Comparison of ENCODE assay signal across 34 mouse cellular contexts in the genomic region with DNA sequence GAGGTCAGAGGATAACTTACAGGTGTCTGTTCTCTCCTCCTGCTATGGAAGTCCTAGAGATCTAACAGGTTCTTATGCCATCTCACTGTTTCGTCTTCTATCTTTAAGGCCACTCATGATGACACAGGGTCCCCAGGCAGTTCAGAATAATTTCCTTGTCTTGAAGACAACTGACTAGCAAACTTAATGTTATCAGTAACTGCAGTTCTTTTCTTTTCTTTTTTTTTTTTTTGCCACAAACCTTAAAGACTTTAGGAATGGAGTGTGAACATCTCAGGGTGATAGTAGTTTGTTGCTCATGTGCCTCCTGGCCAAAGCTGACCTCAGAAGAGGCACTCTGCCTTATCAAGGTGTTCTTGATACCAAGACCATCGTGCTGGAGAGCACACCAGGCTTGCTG. TPM values are rescaled to one million over a fixed set of nuclear protein-coding genes. Genes with fewer than 3 reads are reported as not detected.
A peak's percentile ranks its signal among the peaks of the same experiment; 100 is the strongest.
DNase-seq lines count a peak whose midpoint lies in the region; ATAC-seq and TF ChIP-seq lines count a peak whose summit lies in the region.
"Had no signal": no experiment of that assay in that cellular context is flagged by ENCODE, and none has a peak within 500 bp of the region (broad histone marks: within the 10 kb centered on the region; RNA-seq: fewer than 3 reads in every experiment).

No protein-coding gene starts in this region.

- TF ChIP-seq RAD21 in MEL (IDR thresholded peaks at IDR 0.05; ENCODE audit: low read depth, low read length), result no peak

- H3K4me1 ChIP-seq in G1E (ENCODE audit: insufficient read depth, low read depth, low read length), result peaks cover 37% of the 10 kb centered on the region
- H3K4me1 ChIP-seq in MEL (ENCODE audit: control insufficient read depth in 1 of 2, insufficient read depth in 2 of 2, low read length in 2 of 2), result peaks cover 2 to 14% of the 10 kb centered on the region in 2 experiments; a peak in 3 of 4 replicates
- H3K4me1 ChIP-seq in embryonic facial prominence, embryonic 10.5 days, result peaks cover 34% of the 10 kb centered on the region
- no peaks in the 10 kb centered on the region for H3K4me1 ChIP-seq in hindbrain, embryonic 16.5 days (ENCODE audit: control insufficient read depth, insufficient read depth, low read depth, low read length)
- H3K4me1 ChIP-seq in hindbrain, embryonic 13.5 days (replicated peaks), result no peaks in the 10 kb centered on the region; the same call in 1 of the 2 replicates

- no peak overlapping the region for H3K9ac ChIP-seq in MEL (ENCODE audit: control insufficient read depth, low read depth, low read length, poor library complexity, severe bottlenecking)
- no peak overlapping the region for H3K9ac ChIP-seq in hindbrain, embryonic 16.5 days (ENCODE audit: low read depth, low read length)
- H3K9ac ChIP-seq in hindbrain, embryonic 13.5 days, result no peak overlapping the region
- H3K9ac ChIP-seq: forebrain, embryonic 13.5 days; heart, embryonic 12.5 days; heart, embryonic 15.5 days; hindbrain, embryonic 14.5 days had no signal

- no peaks in the 10 kb centered on the region for H3K79me2 ChIP-seq in MEL (ENCODE audit: control insufficient read depth, insufficient read depth, low read length, poor library complexity)

- TF ChIP-seq POLR2A in MEL (IDR thresholded peaks at IDR 0.05; ENCODE audit: control insufficient read depth in 1 of 2, insufficient read depth in 1 of 2, low read depth in 1 of 2, low read length in 2 of 2, poor library complexity in 1 of 2), result no peak

- no peak for DNase-seq in G1E (ENCODE audit: low spot score)
- peak; percentile 71 for DNase-seq in MEL (ENCODE audit: low read depth, low spot score)
- DNase-seq in embryonic facial prominence, embryonic 10.5 days (ENCODE audit: low spot score), result no peak
- DNase-seq in kidney, adult 11 months, result no peak
- DNase-seq: adrenal gland, adult 2 months; adrenal gland, postnatal 14 days; cerebellum, adult 11 months; cerebellum, adult 2 months; cerebellum, adult 9-11 months; cerebellum, postnatal 25 days; embryo, embryonic 11 days; gastrocnemius, postnatal 10 days; gastrocnemius, postnatal 36 days; heart, adult 2 months; heart, postnatal 10 days; heart, postnatal 36 days had no signal

- 75% methylated on average over 2 of the region's 2 CpGs for WGBS in embryonic facial prominence, embryonic 10.5 days
- 73% methylated on average over 2 of the region's 2 CpGs for WGBS in hindbrain, embryonic 16.5 days
- 73% methylated on average over 2 of the region's 2 CpGs for WGBS in hindbrain, embryonic 13.5 days

- H3K27me3 ChIP-seq in G1E (ENCODE audit: insufficient read depth, low read length), result peaks cover 4% of the 10 kb centered on the region; the same call in 1 of the 2 replicates
- H3K27me3 ChIP-seq in MEL (ENCODE audit: control insufficient read depth in 1 of 2, insufficient read depth in 2 of 2, low read length in 2 of 2), result no peaks in the 10 kb centered on the region
- 0 out of 2 replicates have a peak, but pooled peaks cover 4% of the 10 kb centered on the region for H3K27me3 ChIP-seq in embryonic facial prominence, embryonic 10.5 days (replicated peaks; ENCODE audit: low read depth, poor library complexity, severe bottlenecking)
- no peaks in the 10 kb centered on the region for H3K27me3 ChIP-seq in hindbrain, embryonic 16.5 days (replicated peaks; ENCODE audit: control insufficient read depth, insufficient read depth, low read length)
- no peaks in the 10 kb centered on the region for H3K27me3 ChIP-seq in hindbrain, embryonic 13.5 days
- H3K27me3 ChIP-seq: forebrain, embryonic 13.5 days; heart, embryonic 12.5 days; heart, embryonic 15.5 days had no signal

- peak; percentile 59 to 61 for TF ChIP-seq EP300 in MEL (IDR thresholded peaks at IDR 0.05; ENCODE audit: low read depth in 1 of 2, low read length in 2 of 2)

- no peak for TF ChIP-seq CTCF in G1E (IDR thresholded peaks at IDR 0.05; ENCODE audit: low read depth, low read length)
- TF ChIP-seq CTCF in MEL (IDR thresholded peaks at IDR 0.05 in 2 of 3, conservative IDR thresholded peaks at IDR 0.05 in 1 of 3; ENCODE audit: control insufficient read depth in 1 of 3, insufficient read depth in 1 of 3, low read depth in 2 of 3, low read length in 3 of 3, poor library complexity in 1 of 3, severe bottlenecking in 1 of 3), result no peak

- H3K9me3 ChIP-seq in G1E (replicated peaks) (no peaks in the 10 kb centered on the region), MEL (replicated peaks; ENCODE audit: insufficient read depth, low read length) (no peaks in the 10 kb centered on the region)
- H3K9me3 ChIP-seq in embryonic facial prominence, embryonic 10.5 days, result no peaks in the 10 kb centered on the region
- no peaks in the 10 kb centered on the region for H3K9me3 ChIP-seq in hindbrain, embryonic 16.5 days (ENCODE audit: control insufficient read depth, low read length)
- H3K9me3 ChIP-seq in hindbrain, embryonic 13.5 days, result no peaks in the 10 kb centered on the region
- H3K9me3 ChIP-seq: forebrain, embryonic 10.5 days; forebrain, embryonic 13.5 days; heart, embryonic 12.5 days; heart, embryonic 15.5 days; hindbrain, embryonic 10.5 days had no signal

- H3K36me3 ChIP-seq in G1E (replicated peaks), result peaks cover 27% of the 10 kb centered on the region
- H3K36me3 ChIP-seq in MEL (ENCODE audit: control insufficient read depth in 1 of 2, insufficient read depth in 2 of 2, low read length in 2 of 2), result peaks cover 0 to 6% of the 10 kb centered on the region in 2 experiments; a peak in 2 of 4 replicates
- no peaks in the 10 kb centered on the region for H3K36me3 ChIP-seq in embryonic facial prominence, embryonic 10.5 days (replicated peaks)
- H3K36me3 ChIP-seq in hindbrain, embryonic 16.5 days (ENCODE audit: control insufficient read depth, insufficient read depth, low read length), result no peaks in the 10 kb centered on the region
- H3K36me3 ChIP-seq in hindbrain, embryonic 13.5 days, result no peaks in the 10 kb centered on the region
- H3K36me3 ChIP-seq: forebrain, embryonic 10.5 days; heart, embryonic 12.5 days; heart, embryonic 15.5 days; hindbrain, embryonic 10.5 days had no signal

- H3K4me2 ChIP-seq in hindbrain, embryonic 16.5 days (ENCODE audit: low read length), result no peak overlapping the region
- H3K4me2 ChIP-seq in hindbrain, embryonic 13.5 days, result no peak overlapping the region
- H3K4me2 ChIP-seq: forebrain, embryonic 13.5 days; heart, embryonic 15.5 days; hindbrain, embryonic 14.5 days had no signal

- H3K4me3 ChIP-seq in G1E (ENCODE audit: low read depth, low read length) (no peak overlapping the region), MEL (ENCODE audit: control insufficient read depth in 1 of 2, insufficient read depth in 1 of 2, low read depth in 2 of 2, low read length in 2 of 2) (no peak overlapping the region)
- no peak overlapping the region for H3K4me3 ChIP-seq in embryonic facial prominence, embryonic 10.5 days
- H3K4me3 ChIP-seq in hindbrain, embryonic 16.5 days (ENCODE audit: low read length), result no peak overlapping the region
- H3K4me3 ChIP-seq in hindbrain, embryonic 13.5 days, result no peak overlapping the region
- H3K4me3 ChIP-seq: forebrain, embryonic 10.5 days; forebrain, embryonic 13.5 days; heart, adult 2 months; heart, embryonic 12.5 days; heart, embryonic 15.5 days; hindbrain, embryonic 10.5 days had no signal

- ATAC-seq in G1E (ENCODE audit: extremely low read depth, insufficient number of reproducible peaks, low FRiP score, poor library complexity, severe bottlenecking), result peak; percentile 8; the same call in 1 of the 2 replicates
- ATAC-seq in hindbrain, embryonic 16.5 days, result no peak
- no peak for ATAC-seq in hindbrain, embryonic 13.5 days (ENCODE audit: low FRiP score)
- ATAC-seq: CD4-positive, CD25-positive, alpha-beta regulatory T cell, adult 4 months; forebrain, embryonic 13.5 days; forebrain, embryonic 16.5 days had no signal

- peak overlapping the region; percentile 54 for H3K27ac ChIP-seq in MEL (ENCODE audit: control insufficient read depth, low read depth, low read length)
- 0 out of 2 replicates have a peak overlapping the region, but pooled peaks have one; percentile 61 for H3K27ac ChIP-seq in embryonic facial prominence, embryonic 10.5 days (replicated peaks)
- no peak overlapping the region for H3K27ac ChIP-seq in hindbrain, embryonic 16.5 days (ENCODE audit: low read depth, low read length)
- H3K27ac ChIP-seq in hindbrain, embryonic 13.5 days, result no peak overlapping the region
- H3K27ac ChIP-seq: forebrain, embryonic 10.5 days; forebrain, embryonic 13.5 days; heart, adult 2 months; heart, embryonic 15.5 days; hindbrain, embryonic 10.5 days; hindbrain, embryonic 14.5 days had no signal

RNA-seq across cellular contexts. Expression of a gene that starts 17.8 kb away (rescaled TPM):
- not detected in 2 replicates for total RNA-seq in G1E (2014; fragmentation: Nextera tagmentation)
- 0.29 TPM in 1 of 2 replicates, not detected in the other for total RNA-seq in G1E (2017)
- polyA plus RNA-seq in G1E (2012), result not detected in 2 replicates
- not detected in 2 replicates for total RNA-seq in MEL (2012; rRNA removed)
- not detected for polyA plus RNA-seq in MEL (2012; ENCODE audit: insufficient read depth in 1 of 2, insufficient read length in 2 of 2, low read depth in 1 of 2, low replicate concordance in 2 of 2, missing spikeins in 1 of 2)
- polyA plus RNA-seq in embryonic facial prominence, embryonic 10.5 days (2016; fragmentation: Nextera tagmentation; extraction: Ambion mirVana), result not detected in 2 replicates
- polyA plus RNA-seq in hindbrain, embryonic 16.5 days (2015; fragmentation: Nextera tagmentation; extraction: Ambion mirVana), result not detected in 2 replicates
- not detected in 2 replicates for polyA plus RNA-seq in hindbrain, embryonic 13.5 days (2015; fragmentation: Nextera tagmentation; extraction: Ambion mirVana)
- total RNA-seq: adrenal gland, adult 2 months; adrenal gland, postnatal 14 days; adrenal gland, postnatal 4 days; gastrocnemius, adult 18-20 months; gastrocnemius, postnatal 10 days; gastrocnemius, postnatal 36 days; granulocyte monocyte progenitor cell, adult 5-6 weeks; heart, adult 2 months; heart, postnatal 10 days; heart, postnatal 36 days had no signal
- polyA plus RNA-seq: adrenal gland, adult 2 months; C2C12; CD4-positive, CD25-positive, alpha-beta regulatory T cell, adult 4 months; cerebellum, adult 2 months; cortical plate, adult 2 months; embryonic facial prominence, embryonic 11.5 days; embryonic facial prominence, embryonic 14.5 days; forebrain, embryonic 10.5 days; forebrain, embryonic 13.5 days; forebrain, embryonic 16.5 days; heart, adult 2 months; heart, embryonic 12.5 days; heart, embryonic 15.5 days; hindbrain, embryonic 10.5 days; hindbrain, embryonic 14.5 days; intestine, embryonic 14.5 days had no signal

RNA-seq across cellular contexts. Expression of a gene that starts 30.2 kb away (rescaled TPM):
- not detected in 2 replicates for total RNA-seq in G1E (2014; fragmentation: Nextera tagmentation)
- total RNA-seq in G1E (2017), result 0.22 TPM in 1 of 2 replicates, not detected in the other
- not detected in 2 replicates for polyA plus RNA-seq in G1E (2012)
- not detected in 2 replicates for total RNA-seq in MEL (2012; rRNA removed)
- polyA plus RNA-seq in MEL (2012; ENCODE audit: insufficient read depth in 1 of 2, insufficient read length in 2 of 2, low read depth in 1 of 2, low replicate concordance in 2 of 2, missing spikeins in 1 of 2), result not detected
- polyA plus RNA-seq in embryonic facial prominence, embryonic 10.5 days (2016; fragmentation: Nextera tagmentation; extraction: Ambion mirVana), result not detected in 2 replicates
- polyA plus RNA-seq in hindbrain, embryonic 16.5 days (2015; fragmentation: Nextera tagmentation; extraction: Ambion mirVana), result not detected in 2 replicates
- polyA plus RNA-seq in hindbrain, embryonic 13.5 days (2015; fragmentation: Nextera tagmentation; extraction: Ambion mirVana), result not detected in 2 replicates
- total RNA-seq: adrenal gland, adult 2 months; adrenal gland, postnatal 14 days; adrenal gland, postnatal 4 days; gastrocnemius, adult 18-20 months; gastrocnemius, postnatal 10 days; gastrocnemius, postnatal 36 days; granulocyte monocyte progenitor cell, adult 5-6 weeks; heart, adult 2 months; heart, postnatal 10 days; heart, postnatal 36 days had no signal
- polyA plus RNA-seq: adrenal gland, adult 2 months; C2C12; CD4-positive, CD25-positive, alpha-beta regulatory T cell, adult 4 months; embryonic facial prominence, embryonic 11.5 days; embryonic facial prominence, embryonic 14.5 days; forebrain, embryonic 10.5 days; forebrain, embryonic 13.5 days; forebrain, embryonic 16.5 days; heart, adult 2 months; heart, embryonic 12.5 days; heart, embryonic 15.5 days; hindbrain, embryonic 10.5 days; hindbrain, embryonic 14.5 days; intestine, embryonic 14.5 days had no signal

RNA-seq across cellular contexts. Expression of a gene that starts 31.3 kb away (rescaled TPM):
- 2.1 and 3.8 TPM in 2 replicates for total RNA-seq in G1E (2014; fragmentation: Nextera tagmentation)
- 0.49 and 0.64 TPM in 2 replicates for total RNA-seq in G1E (2017)
- polyA plus RNA-seq in G1E (2012), result 0.17 and 0.18 TPM in 2 replicates
- total RNA-seq in MEL (2012; rRNA removed), result 0.08 and 0.13 TPM in 2 replicates
- polyA plus RNA-seq in MEL (2012; ENCODE audit: insufficient read depth in 1 of 2, insufficient read length in 2 of 2, low read depth in 1 of 2, low replicate concordance in 2 of 2, missing spikeins in 1 of 2), result under 1 TPM in 1 of 2 experiments, not detected in 1; 0.31 TPM
- 0.43 and 0.71 TPM in 2 replicates for polyA plus RNA-seq in embryonic facial prominence, embryonic 10.5 days (2016; fragmentation: Nextera tagmentation; extraction: Ambion mirVana)
- 3.1 and 4.1 TPM in 2 replicates for polyA plus RNA-seq in hindbrain, embryonic 16.5 days (2015; fragmentation: Nextera tagmentation; extraction: Ambion mirVana)
- 1.9 and 3.9 TPM in 2 replicates for polyA plus RNA-seq in hindbrain, embryonic 13.5 days (2015; fragmentation: Nextera tagmentation; extraction: Ambion mirVana)
- total RNA-seq: gastrocnemius, adult 18-20 months; gastrocnemius, postnatal 10 days; gastrocnemius, postnatal 36 days had no signal
- polyA plus RNA-seq: CD4-positive, CD25-positive, alpha-beta regulatory T cell, adult 4 months had no signal

RNA-seq across cellular contexts. Expression of a gene that starts 31.8 kb away (rescaled TPM):
- total RNA-seq in G1E (2014; fragmentation: Nextera tagmentation), result 21.1 and 23.7 TPM in 2 replicates
- 12.4 and 12.9 TPM in 2 replicates for total RNA-seq in G1E (2017)
- 21.8 and 22.8 TPM in 2 replicates for polyA plus RNA-seq in G1E (2012)
- total RNA-seq in MEL (2012; rRNA removed), result 5.1 and 5.7 TPM in 2 replicates
- polyA plus RNA-seq in MEL (2012; ENCODE audit: insufficient read depth in 1 of 2, insufficient read length in 2 of 2, low read depth in 1 of 2, low replicate concordance in 2 of 2, missing spikeins in 1 of 2), result 10 to 100 TPM in 1 of 2 experiments, not detected in 1; 12.1 TPM
- polyA plus RNA-seq in embryonic facial prominence, embryonic 10.5 days (2016; fragmentation: Nextera tagmentation; extraction: Ambion mirVana), result 53.4 and 58.3 TPM in 2 replicates
- polyA plus RNA-seq in hindbrain, embryonic 16.5 days (2015; fragmentation: Nextera tagmentation; extraction: Ambion mirVana), result 12.5 and 13.8 TPM in 2 replicates
- polyA plus RNA-seq in hindbrain, embryonic 13.5 days (2015; fragmentation: Nextera tagmentation; extraction: Ambion mirVana), result 20.1 and 21.5 TPM in 2 replicates
- polyA plus RNA-seq: C2C12 had no signal

RNA-seq across cellular contexts. Expression of a gene that starts 43.3 kb away (rescaled TPM):
- not detected in 2 replicates for total RNA-seq in G1E (2014; fragmentation: Nextera tagmentation)
- total RNA-seq in G1E (2017), result not detected in 2 replicates
- polyA plus RNA-seq in G1E (2012), result not detected in 2 replicates
- total RNA-seq in MEL (2012; rRNA removed), result not detected in 2 replicates
- polyA plus RNA-seq in MEL (2012; ENCODE audit: insufficient read depth in 1 of 2, insufficient read length in 2 of 2, low read depth in 1 of 2, low replicate concordance in 2 of 2, missing spikeins in 1 of 2), result not detected
- not detected in 2 replicates for polyA plus RNA-seq in embryonic facial prominence, embryonic 10.5 days (2016; fragmentation: Nextera tagmentation; extraction: Ambion mirVana)
- not detected in 2 replicates for polyA plus RNA-seq in hindbrain, embryonic 16.5 days (2015; fragmentation: Nextera tagmentation; extraction: Ambion mirVana)
- polyA plus RNA-seq in hindbrain, embryonic 13.5 days (2015; fragmentation: Nextera tagmentation; extraction: Ambion mirVana), result not detected in 2 replicates
- total RNA-seq: adrenal gland, adult 2 months; adrenal gland, postnatal 14 days; adrenal gland, postnatal 4 days; gastrocnemius, adult 18-20 months; gastrocnemius, postnatal 10 days; gastrocnemius, postnatal 36 days; granulocyte monocyte progenitor cell, adult 5-6 weeks; heart, adult 2 months; heart, postnatal 10 days; heart, postnatal 36 days had no signal
- polyA plus RNA-seq: adrenal gland, adult 2 months; C2C12; CD4-positive, CD25-positive, alpha-beta regulatory T cell, adult 4 months; cerebellum, adult 2 months; cortical plate, adult 2 months; embryonic facial prominence, embryonic 11.5 days; embryonic facial prominence, embryonic 14.5 days; forebrain, embryonic 10.5 days; forebrain, embryonic 13.5 days; forebrain, embryonic 16.5 days; heart, adult 2 months; heart, embryonic 12.5 days; heart, embryonic 15.5 days; hindbrain, embryonic 10.5 days; hindbrain, embryonic 14.5 days; intestine, embryonic 14.5 days had no signal

Comparison
In these comparisons a context has a peak if more than half of its experiments do, and no peak if none do; other contexts are left out.
1. H3K27ac ChIP-seq: peak in MEL (single experiment) and embryonic facial prominence, embryonic 10.5 days (single experiment); none in hindbrain, embryonic 16.5 days (single experiment) and hindbrain, embryonic 13.5 days (single experiment).